Mouse (Mus musculus) MEL (cell line): ENCODE measurements around the gene Jmjd1c. TPM values are rescaled to one million over a fixed set of nuclear protein-coding genes. Genes with fewer than 3 reads are reported as not detected.

Experiments used
- DNase-seq: peaks from one replicate; pipeline ENCODE4 v3.0.0; 2011; ENCODE audit warnings: low read depth, low spot score
- H3K27ac ChIP-seq: 2 replicates; pipeline ENCODE4 v1.5.1; 2012; ENCODE audit warnings: low read depth, mild to moderate bottlenecking, control low read depth, low read length, moderate library complexity; ENCODE audit not compliant: control insufficient read depth
- H3K27me3 ChIP-seq, 2 experiments: fragments of 150-350 bp in 1 of 2; sonication (generic) in 1 of 2; 2 replicates each; pipeline ENCODE4 v1.6.1; 2012; ENCODE audit warnings: low read length in 2 of 2, mild to moderate bottlenecking in 2 of 2, improper control_type of control experiment in 1 of 2, moderate library complexity in 1 of 2; ENCODE audit not compliant: insufficient read depth in 2 of 2, control insufficient read depth in 1 of 2
- H3K36me3 ChIP-seq, 2 experiments: 2 replicates each; pipeline ENCODE4 v1.6.1; 2012 to 2014; ENCODE audit warnings: low read length in 2 of 2, improper control_type of control experiment in 1 of 2, inconsistent platforms in 1 of 2, mild to moderate bottlenecking in 1 of 2; ENCODE audit not compliant: insufficient read depth in 2 of 2, control insufficient read depth in 1 of 2
- H3K4me1 ChIP-seq, 2 experiments: fragments of 150-350 bp in 1 of 2; sonication (generic) in 1 of 2; 2 replicates each; pipeline ENCODE4 v1.6.1; 2012; ENCODE audit warnings: low read length in 2 of 2, improper control_type of control experiment in 1 of 2, mild to moderate bottlenecking in 1 of 2; ENCODE audit not compliant: insufficient read depth in 2 of 2, control insufficient read depth in 1 of 2
- H3K4me3 ChIP-seq, 2 experiments: fragments of 150-350 bp in 1 of 2; sonication (generic) in 1 of 2; 2 replicates each; pipeline ENCODE4 v1.5.1; 2012; ENCODE audit warnings: low read depth in 2 of 2, low read length in 2 of 2, mild to moderate bottlenecking in 2 of 2, moderate library complexity in 2 of 2, control low read depth in 1 of 2, improper control_type of control experiment in 1 of 2; ENCODE audit not compliant: control insufficient read depth in 1 of 2, insufficient read depth in 1 of 2
- H3K79me2 ChIP-seq: 2 replicates; pipeline ENCODE4 v1.6.1; 2012; ENCODE audit warnings: mild to moderate bottlenecking, low read length, moderate library complexity; ENCODE audit not compliant: control insufficient read depth, poor library complexity, insufficient read depth
- H3K9ac ChIP-seq: 2 replicates; pipeline ENCODE4 v1.6.1; 2012; ENCODE audit warnings: low read depth, mild to moderate bottlenecking, control low read depth, low read length, moderate library complexity; ENCODE audit not compliant: control insufficient read depth, poor library complexity, severe bottlenecking
- H3K9me3 ChIP-seq: fragments of 150-350 bp; sonication (generic); replicated peaks from 2 replicates; pipeline ENCODE4 v1.6.1; 2012; ENCODE audit warnings: mild to moderate bottlenecking, low read length, improper control_type of control experiment, moderate library complexity; ENCODE audit not compliant: insufficient read depth
- BHLHE40 ChIP-seq: IDR thresholded peaks from 2 replicates; pipeline ENCODE4 v1.6.1; 2012; ENCODE audit warnings: low read depth, mild to moderate bottlenecking, inconsistent platforms, low read length, improper control_type of control experiment, borderline replicate concordance
- CHD1 ChIP-seq: IDR thresholded peaks from 2 replicates; pipeline ENCODE4 v1.6.1; 2012; ENCODE audit warnings: low read depth, mild to moderate bottlenecking, inconsistent platforms, low read length, improper control_type of control experiment
- CHD2 ChIP-seq: IDR thresholded peaks from 2 replicates; pipeline ENCODE4 v1.6.1; 2011; ENCODE audit warnings: low read length, improper control_type of control experiment
- CTCF ChIP-seq, 3 experiments: IDR thresholded peaks in 2 of 3; conservative IDR thresholded peaks in 1 of 3; 2 replicates each; pipeline ENCODE4 v1.5.1; 2011 to 2012; ENCODE audit warnings: low read length in 3 of 3, low read depth in 2 of 3, mild to moderate bottlenecking in 2 of 3, improper control_type of control experiment in 1 of 3, inconsistent platforms in 1 of 3, mixed read lengths in 1 of 3, moderate library complexity in 1 of 3; ENCODE audit not compliant: control insufficient read depth in 1 of 3, insufficient read depth in 1 of 3, poor library complexity in 1 of 3, severe bottlenecking in 1 of 3
- E2F4 ChIP-seq: IDR thresholded peaks from 2 replicates; pipeline ENCODE4 v1.6.1; 2011; ENCODE audit warnings: low read depth, low read length, improper control_type of control experiment, borderline replicate concordance
- EP300 ChIP-seq, 2 experiments: IDR thresholded peaks; 2 replicates each; pipeline ENCODE4 v1.6.1; 2011; ENCODE audit warnings: improper control_type of control experiment in 2 of 2, low read length in 2 of 2, low read depth in 1 of 2, mild to moderate bottlenecking in 1 of 2
- ETS1 ChIP-seq: IDR thresholded peaks from 2 replicates; pipeline ENCODE4 v1.6.1; 2012; ENCODE audit warnings: low read depth, mild to moderate bottlenecking, inconsistent platforms, low read length, improper control_type of control experiment, moderate library complexity
- GABPA ChIP-seq: IDR thresholded peaks from 2 replicates; pipeline ENCODE4 v1.6.1; 2012; ENCODE audit warnings: low read depth, mild to moderate bottlenecking, inconsistent platforms, low read length, improper control_type of control experiment, moderate library complexity
- GATA1 ChIP-seq: IDR thresholded peaks from 2 replicates; pipeline ENCODE4 v1.6.1; 2011; ENCODE audit warnings: low read depth, low read length, improper control_type of control experiment
- KAT2A ChIP-seq: conservative IDR thresholded peaks from 2 replicates; pipeline ENCODE4 v1.6.1; 2012; ENCODE audit warnings: low read depth, low read length, improper control_type of control experiment, inconsistent platforms
- MAFK ChIP-seq: IDR thresholded peaks from 2 replicates; pipeline ENCODE4 v1.6.1; 2011; ENCODE audit warnings: low read depth, mild to moderate bottlenecking, low read length, improper control_type of control experiment, borderline replicate concordance
- MYC ChIP-seq: IDR thresholded peaks from 2 replicates; pipeline ENCODE4 v1.6.1; 2011; ENCODE audit warnings: low read depth, mild to moderate bottlenecking, low read length, improper control_type of control experiment, moderate library complexity
- UBTF ChIP-seq: IDR thresholded peaks from 2 replicates; pipeline ENCODE4 v1.6.1; 2012; ENCODE audit warnings: low read depth, mild to moderate bottlenecking, inconsistent platforms, low read length, improper control_type of control experiment, moderate library complexity, borderline replicate concordance; ENCODE audit not compliant: insufficient read depth
- USF2 ChIP-seq, 2 experiments: IDR thresholded peaks; 2 replicates each; pipeline ENCODE4 v1.6.1; 2011 to 2012; ENCODE audit warnings: improper control_type of control experiment in 2 of 2, low read length in 2 of 2, borderline replicate concordance in 1 of 2, inconsistent platforms in 1 of 2, low read depth in 1 of 2, mild to moderate bottlenecking in 1 of 2; ENCODE audit not compliant: insufficient read depth in 1 of 2
- ZMIZ1 ChIP-seq: IDR thresholded peaks from 2 replicates; pipeline ENCODE4 v1.6.1; 2012; ENCODE audit warnings: low read depth, mild to moderate bottlenecking, inconsistent platforms, low read length, improper control_type of control experiment, moderate library complexity
- polyA plus RNA-seq, 2 experiments: library from polyadenylated mRNA; stranded (reverse) in 1 of 2; unstranded in 1 of 2; fragments of >175 nt in 1 of 2; fragments of >200 nt in 1 of 2; gene quantifications; 2 replicates each; pipeline versions ENCODE4 v1.2.1 to v1.2.4; 2012; ENCODE audit warnings: low replicate concordance in 2 of 2, low read depth in 1 of 2; ENCODE audit not compliant: insufficient read length in 2 of 2, insufficient read depth in 1 of 2, missing spikeins in 1 of 2
- total RNA-seq: library from RNA; depleted of rRNA; stranded (reverse); fragments of 300-350 nt; gene quantifications from 2 replicates; pipeline ENCODE4 v1.2.3, GENCODE M21; 2012; rRNA removed

Jmjd1c gene
- total RNA-seq (10.6 and 14.7 TPM in 2 replicates), polyA plus RNA-seq (10 to 100 TPM; 15.2 to 62.3 TPM)

DNA sequence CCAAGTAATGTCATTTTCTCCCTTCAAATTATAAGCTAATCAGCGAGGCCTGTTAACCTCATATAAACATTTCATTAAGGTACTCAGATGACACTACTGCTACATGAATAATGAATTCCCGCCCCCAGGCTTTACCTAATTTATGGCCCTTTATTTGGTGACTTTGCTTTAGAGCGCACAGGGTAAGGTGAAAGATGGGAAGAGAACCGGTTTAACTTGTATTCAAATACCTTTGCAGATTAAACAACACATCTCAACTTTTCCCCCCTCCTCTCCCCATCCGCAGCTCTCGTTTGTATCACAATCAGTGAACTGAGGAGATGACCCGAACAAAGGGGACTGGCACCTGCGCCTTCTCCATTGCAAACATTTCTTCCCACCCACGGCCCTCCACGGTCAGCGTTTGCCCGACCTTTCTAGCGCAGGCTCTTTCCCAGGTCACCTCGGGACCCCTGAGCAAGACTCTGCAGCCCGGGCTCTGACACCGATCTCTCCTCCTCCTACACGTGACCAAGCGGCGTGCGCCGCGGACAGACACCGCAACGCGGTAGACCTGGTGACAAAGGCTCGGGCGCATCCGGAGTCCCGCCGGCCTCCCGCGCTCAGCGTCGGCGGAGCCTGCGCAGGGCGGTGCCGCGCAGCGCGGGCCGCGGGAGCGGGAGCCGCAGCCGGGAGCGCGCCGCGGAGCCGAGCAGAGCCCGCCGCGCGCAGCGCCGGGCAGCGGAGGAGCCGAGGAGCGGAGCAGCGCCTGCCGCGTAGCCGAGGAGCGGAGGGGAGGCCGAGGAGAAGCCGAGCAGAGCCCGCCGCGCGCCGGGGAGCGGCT lies at the start of gene Jmjd1c:
Jmjd1c (plus strand) TSS at position 328 of the 823 bp plus-strand sequence.
- H3K4me3 ChIP-seq = no peak within 1 kb of the TSS
- H3K79me2 ChIP-seq = no peaks in the 10 kb centered on the region
- H3K36me3 ChIP-seq = no peaks in the 10 kb centered on the region
- no peak within 1 kb of the TSS for H3K9ac ChIP-seq
- 0 out of 4 replicates have a peak, but pooled peaks cover 0 to 2% of the 10 kb centered on the region in 2 experiments for H3K27me3 ChIP-seq
- no peaks in the 10 kb centered on the region for H3K4me1 ChIP-seq
- no peak for TF ChIP-seq CHD1
- TF ChIP-seq, all 39 proteins: peak for 0
- no peak within 1 kb of the TSS for H3K27ac ChIP-seq
- no peaks in the 10 kb centered on the region for H3K9me3 ChIP-seq
- no peak for DNase-seq

DNA sequence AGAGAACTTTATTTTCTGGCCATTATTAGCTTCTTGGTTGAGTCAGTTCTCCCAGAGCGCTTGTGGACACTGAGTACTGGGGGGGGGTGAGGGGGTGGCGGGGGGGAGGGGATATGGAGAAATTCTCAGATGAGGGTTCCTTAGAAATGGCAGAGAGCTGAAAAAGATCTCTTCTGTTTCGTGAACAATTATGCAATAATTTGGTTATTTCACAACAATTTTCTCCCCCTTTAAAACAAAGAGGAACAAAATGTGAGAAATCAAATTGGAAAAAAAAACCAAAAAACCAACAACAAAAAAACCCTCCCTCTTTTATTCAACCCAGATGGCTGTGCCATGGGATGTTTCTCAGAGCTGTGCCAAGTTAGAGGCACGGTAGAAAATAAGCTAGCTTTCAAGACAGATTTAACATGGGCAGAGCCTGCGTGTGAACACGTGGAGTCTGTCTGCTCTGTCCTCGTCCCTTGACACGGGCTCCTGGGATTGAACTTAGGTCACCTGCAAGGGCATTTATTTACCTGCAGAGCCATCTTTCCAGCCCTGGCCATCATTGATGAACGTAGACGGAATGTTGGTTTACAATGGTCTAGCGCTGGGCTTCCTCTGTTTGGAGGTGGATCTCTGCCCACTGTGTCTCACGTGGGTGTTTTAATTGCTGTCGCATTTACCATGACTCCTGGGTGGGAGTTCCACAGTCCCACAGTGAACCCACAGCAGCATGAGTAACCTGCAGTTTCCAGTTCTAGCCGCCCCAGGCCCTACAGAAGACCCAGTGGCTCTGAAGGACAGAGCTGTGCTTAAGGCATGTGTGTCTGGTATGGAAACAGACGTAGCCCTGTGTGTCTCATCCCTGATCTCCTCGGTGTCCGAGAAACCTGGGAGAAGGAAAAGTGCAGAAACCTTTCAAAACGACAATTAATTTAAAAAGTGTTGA lies 47.9 kb upstream of the Jmjd1c start:
- Histone ChIP-seq H3K4me3 (no peak overlapping the region), H3K9ac (no peak overlapping the region), H3K4me1 (no peaks in the 10 kb centered on the region), H3K9me3 (no peaks in the 10 kb centered on the region), H3K79me2 (no peaks in the 10 kb centered on the region), H3K27me3 (no peaks in the 10 kb centered on the region), H3K27ac (no peak overlapping the region), H3K36me3 (no peaks in the 10 kb centered on the region)
- TF ChIP-seq UBTF = no peak
- TF ChIP-seq CTCF (IDR thresholded peaks at IDR 0.05 in 2 of 3, conservative IDR thresholded peaks at IDR 0.05 in 1 of 3; ENCODE audit: control insufficient read depth in 1 of 3, insufficient read depth in 1 of 3, low read depth in 2 of 3, low read length in 3 of 3, poor library complexity in 1 of 3, severe bottlenecking in 1 of 3) = no peak
- TF ChIP-seq ETS1 = no peak
- no peak for TF ChIP-seq ZMIZ1
- no peak for TF ChIP-seq GATA1
- no peak for DNase-seq

DNA sequence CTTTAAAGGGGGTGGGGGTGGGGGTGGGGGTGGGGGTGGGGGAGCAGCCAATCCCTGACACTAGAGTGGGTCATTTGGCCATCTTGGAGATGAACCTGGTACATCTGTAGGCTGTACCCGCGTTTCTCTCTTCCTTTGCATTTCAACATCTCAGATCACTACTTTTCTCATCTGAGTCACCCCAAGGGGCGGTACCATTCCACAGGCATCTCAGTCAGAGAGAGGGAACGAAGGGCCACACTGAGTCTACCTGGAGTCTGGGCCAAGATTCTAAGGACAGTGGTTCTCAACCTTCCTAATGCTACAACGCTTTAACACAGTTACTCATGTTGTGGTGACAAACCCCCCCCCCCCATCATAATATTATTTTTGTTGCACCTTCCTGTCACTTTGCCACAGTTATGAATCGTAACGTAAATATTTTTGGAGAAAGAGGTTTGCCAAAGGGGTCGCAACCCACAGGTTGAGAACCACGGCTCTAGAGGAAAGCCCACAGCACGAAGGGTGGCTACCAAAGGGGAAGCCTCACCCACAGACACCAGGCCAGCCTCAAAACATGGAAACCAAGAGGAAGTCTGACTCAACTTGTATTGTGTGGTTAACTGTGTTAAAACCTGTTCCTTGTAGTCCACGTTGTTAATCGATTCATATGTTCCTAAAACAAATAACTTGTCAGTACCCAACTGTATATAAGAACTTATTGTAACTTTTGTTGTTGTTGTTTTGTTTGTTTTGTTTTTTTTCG lies 46.9 kb upstream of the Jmjd1c start:
- no peak for DNase-seq
- H3K4me3 ChIP-seq = no peak overlapping the region

More for the DNA sequence above, 46.9 kb upstream of the Jmjd1c start:
- Histone ChIP-seq H3K27me3 (no peaks in the 10 kb centered on the region), H3K79me2 (no peaks in the 10 kb centered on the region), H3K4me1 (no peaks in the 10 kb centered on the region), H3K9me3 (no peaks in the 10 kb centered on the region), H3K36me3 (no peaks in the 10 kb centered on the region), H3K9ac (no peak overlapping the region), H3K27ac (no peak overlapping the region)
- TF ChIP-seq BHLHE40 = no peak
- no peak for TF ChIP-seq E2F4
- TF ChIP-seq MAFK = no peak
- no peak for TF ChIP-seq GABPA
- TF ChIP-seq EP300 (IDR thresholded peaks at IDR 0.05; ENCODE audit: low read depth in 1 of 2, low read length in 2 of 2) = no peak
- TF ChIP-seq UBTF = no peak
- no peak for TF ChIP-seq CHD2
- no peak for TF ChIP-seq KAT2A
- TF ChIP-seq USF2 (IDR thresholded peaks at IDR 0.05; ENCODE audit: borderline replicate concordance in 1 of 2, insufficient read depth in 1 of 2, low read depth in 1 of 2, low read length in 2 of 2) = no peak
- no peak for TF ChIP-seq MYC
